Mouse (Mus musculus): ENCODE results near the gene Spdye4c.

GRCm38 (mm10) chr2:128582881-128583280 lies 8.1 kb upstream of the Spdye4c start:
- TF ChIP-seq KAT2A (conservative IDR thresholded peaks at IDR 0.05; ENCODE audit: low read depth, low read length) = no peak
- TF ChIP-seq TCF12 (IDR thresholded peaks at IDR 0.05; ENCODE audit: low read depth, low read length) = no peak
- no peak for TF ChIP-seq CTCF (IDR thresholded peaks at IDR 0.05 in 2 of 3, conservative IDR thresholded peaks at IDR 0.05 in 1 of 3; ENCODE audit: control insufficient read depth in 1 of 3, insufficient read depth in 1 of 3, low read depth in 2 of 3, low read length in 3 of 3, poor library complexity in 1 of 3, severe bottlenecking in 1 of 3)
- TF ChIP-seq ZMIZ1 (IDR thresholded peaks at IDR 0.05; ENCODE audit: low read depth, low read length) = no peak
- TF ChIP-seq MAX (IDR thresholded peaks at IDR 0.05; ENCODE audit: low read length) = no peak
